Comparison of ENCODE assay signal across 12 mouse cellular contexts in genomic region chr16:45095561-45096482, GRCm38 (mm10). TPM values are rescaled to one million over a fixed set of nuclear protein-coding genes. Genes with fewer than 3 reads are reported as not detected.
A peak's percentile ranks its signal among the peaks of the same experiment; 100 is the strongest.
DNase-seq lines count a peak whose midpoint lies in the region; ATAC-seq and TF ChIP-seq lines count a peak whose summit lies in the region.
"Had no signal": no experiment of that assay in that cellular context is flagged by ENCODE, and none has a peak within 500 bp of the region (broad histone marks: within the 10 kb centered on the region; RNA-seq: fewer than 3 reads in every experiment).

No protein-coding gene starts in this region.

- H3K27me3 ChIP-seq in lung, embryonic 14.5 days (ENCODE audit: insufficient read depth, low read length): no peaks in the 10 kb centered on the region
- H3K27me3 ChIP-seq: forebrain, embryonic 13.5 days had no signal

- peak; percentile 8 for DNase-seq in gastrocnemius, postnatal 10 days
- DNase-seq in gastrocnemius, postnatal 4 days (ENCODE audit: low spot score in 2 of 2): no peak
- no peak for DNase-seq in lung, embryonic 14.5 days
- DNase-seq in lung, postnatal 14 days: no peak
- DNase-seq in heart, postnatal 10 days: peak; percentile 15 to 18
- no peak for DNase-seq in adrenal gland, adult 8-10 months
- no peak for DNase-seq in spleen, postnatal 10 days (ENCODE audit: low spot score in 2 of 2)
- DNase-seq: liver, embryonic 13.5 days; right cerebral cortex, postnatal 25 days had no signal

- no peak overlapping the region for H3K9ac ChIP-seq in lung, embryonic 14.5 days
- H3K9ac ChIP-seq: forebrain, embryonic 13.5 days; liver, embryonic 13.5 days had no signal

- H3K9me3 ChIP-seq in lung, embryonic 14.5 days (ENCODE audit: low read depth, low read length): no peaks in the 10 kb centered on the region
- H3K9me3 ChIP-seq: forebrain, embryonic 13.5 days; liver, embryonic 13.5 days had no signal

- H3K4me2 ChIP-seq in lung, embryonic 14.5 days: peak overlapping the region; percentile 65

- no peak overlapping the region for H3K27ac ChIP-seq in lung, embryonic 14.5 days (ENCODE audit: low read depth)
- H3K27ac ChIP-seq: forebrain, embryonic 13.5 days; liver, embryonic 13.5 days had no signal

- no peak for TF ChIP-seq CTCF in lung, embryonic 14.5 days (IDR thresholded peaks at IDR 0.05; ENCODE audit: low read depth)

- 88% methylated on average over 26 of the region's 26 CpGs for WGBS in lung, embryonic 14.5 days

- peak overlapping the region; percentile 48; the same call in 1 of the 2 replicates for H3K4me3 ChIP-seq in lung, embryonic 14.5 days (ENCODE audit: low read depth, low read length)
- H3K4me3 ChIP-seq: forebrain, embryonic 13.5 days; liver, embryonic 13.5 days had no signal

- intact Hi-C loops in heart, postnatal 10 days (cut with DNase I): loop anchor here (2.0 kb wide), 1 partner anchor 25 kb away; no protein-coding TSS in a partner anchor

- no peaks in the 10 kb centered on the region for H3K36me3 ChIP-seq in lung, embryonic 14.5 days (ENCODE audit: insufficient read depth)
- H3K36me3 ChIP-seq: liver, embryonic 13.5 days had no signal

- no peak for ATAC-seq in lung, embryonic 14.5 days (ENCODE audit: insufficient read depth)
- ATAC-seq in megakaryocyte, adult 5-6 weeks (ENCODE audit: poor library complexity, severe bottlenecking): peak; percentile 81
- ATAC-seq: CD4-positive, CD25-positive, alpha-beta regulatory T cell, adult 4 months; forebrain, embryonic 13.5 days had no signal

- H3K4me1 ChIP-seq in lung, embryonic 14.5 days (ENCODE audit: insufficient read depth): peaks cover 18% of the 10 kb centered on the region; the same call in 1 of the 2 replicates

RNA-seq across cellular contexts. Expression of gene Ccdc80, which starts 2.6 kb away (rescaled TPM):
- 100 to 1,000 TPM; 114 to 142 TPM for total RNA-seq in gastrocnemius, postnatal 10 days (2021)
- 100 to 1,000 TPM; 163 to 171 TPM for total RNA-seq in gastrocnemius, postnatal 4 days (2021)
- polyA plus RNA-seq in lung, embryonic 14.5 days (2014; fragmentation: Nextera tagmentation; extraction: Ambion mirVana): 71.1 and 72.0 TPM in 2 replicates
- total RNA-seq in heart, postnatal 10 days (2021): 100 to 1,000 TPM; 123 to 128 TPM
- 0.59 and 0.71 TPM in 2 replicates for total RNA-seq in megakaryocyte, adult 5-6 weeks (2015)
- total RNA-seq in megakaryocyte, adult 5-6 weeks (2017): 0.49 and 0.99 TPM in 2 replicates
- 100 to 1,000 TPM in 1 of 4 experiments, 10 to 100 TPM in 3; 27.8 to 133 (median 47.9) TPM for total RNA-seq in adrenal gland, adult 8-10 months (2022)

Comparison
In these comparisons a context has a peak if more than half of its experiments do, and no peak if none do; other contexts are left out.
1. DNase-seq: peak in gastrocnemius, postnatal 10 days (single experiment) and heart, postnatal 10 days (2 of 2); none in gastrocnemius, postnatal 4 days (0 of 2), lung, embryonic 14.5 days (single experiment), lung, postnatal 14 days (single experiment), adrenal gland, adult 8-10 months (single experiment) and spleen, postnatal 10 days (0 of 2).
2. RNA of gene Ccdc80, which starts 2.6 kb away (total RNA-seq): 163 to 171 TPM in gastrocnemius, postnatal 4 days, 114 to 142 TPM in gastrocnemius, postnatal 10 days, 123 to 128 TPM in heart, postnatal 10 days and 27.8 to 133 TPM in adrenal gland, adult 8-10 months; 0.49 to 0.99 TPM in megakaryocyte, adult 5-6 weeks; every median in the first group is over 10 times any median in the second.